Mouse (Mus musculus): ENCODE measurements around the gene Acads.

DNA sequence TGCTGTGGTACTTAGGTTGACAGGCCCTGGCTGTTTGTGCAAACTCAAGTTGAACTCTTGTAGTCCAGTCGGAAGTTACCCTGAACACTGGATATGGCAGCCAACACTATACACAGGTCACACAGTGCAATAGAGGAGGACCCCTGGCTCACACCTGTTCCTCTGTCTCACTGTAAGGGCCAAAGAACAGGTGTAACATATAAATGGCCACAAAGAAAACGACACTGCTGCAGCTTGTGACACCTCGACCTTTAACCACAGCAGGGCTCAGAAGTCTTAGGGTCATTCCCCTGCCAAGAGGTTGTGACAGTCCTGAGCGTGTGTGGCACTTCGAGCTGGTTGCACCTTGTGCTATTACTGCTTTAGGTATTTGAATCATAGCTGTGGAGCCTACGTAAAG, 18.7 kb downstream of the Acads start:
- TF ChIP-seq GATA1 (IDR thresholded peaks at IDR 0.05; ENCODE audit: low read length) (no peak), TAL1 (IDR thresholded peaks at IDR 0.05; ENCODE audit: low read length) (no peak)

All from erythroblast, embryonic 14.5 days (primary cell).